Mouse (Mus musculus) erythroid progenitor cell, adult 5-6 weeks (primary cell): ENCODE data around the gene Slc1a7. TPM values are rescaled to one million over a fixed set of nuclear protein-coding genes. Genes with fewer than 3 reads are reported as not detected.

Source experiments
- ATAC-seq: replicated peaks from 2 replicates; pipeline ENCODE4 v1.8.0; 2016; ENCODE audit warnings: moderate number of reproducible peaks, mild to moderate bottlenecking, moderate TSS enrichment, inconsistent platforms; ENCODE audit not compliant: poor library complexity, low FRiP score, severe bottlenecking
- total RNA-seq, 2 experiments: library from RNA; stranded (forward) in 1 of 2; stranded (reverse) in 1 of 2; fragments of 150-400 nt in 1 of 2; fragments of 186-747, 209-891 nt in 1 of 2; gene quantifications; 2 replicates each; pipeline versions ENCODE4 v1.2.3 to v1.2.4; 2015 to 2017; ENCODE audit warnings: low replicate concordance in 2 of 2

Slc1a7 gene
- total RNA-seq, 2 experiments from 2014 or later, result not detected

DNA sequence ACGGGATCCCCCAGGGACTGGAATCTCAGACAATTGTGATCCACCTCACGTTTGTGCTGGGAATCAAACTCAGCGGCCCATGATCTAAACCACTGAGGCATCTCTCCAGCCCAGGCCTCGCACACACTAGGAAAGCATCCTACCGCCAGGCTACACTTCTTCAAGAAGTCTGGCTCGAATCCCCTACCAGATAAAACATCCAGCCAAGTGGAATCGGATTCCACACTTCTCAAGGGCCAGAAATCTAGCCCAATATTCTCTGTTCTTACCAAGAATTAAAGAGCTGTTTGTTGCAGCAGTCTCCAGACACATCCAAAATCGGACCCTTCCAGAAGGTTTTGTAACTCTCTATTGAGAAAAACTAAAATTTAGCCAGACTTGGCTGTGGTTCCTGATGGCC is 68.9 kb downstream of the Slc1a7 start:
- no peak for ATAC-seq

GRCm38 (mm10) chr4:108045136-108046107 is 77.3 kb downstream of the Slc1a7 start:
- no peak for ATAC-seq

DNA sequence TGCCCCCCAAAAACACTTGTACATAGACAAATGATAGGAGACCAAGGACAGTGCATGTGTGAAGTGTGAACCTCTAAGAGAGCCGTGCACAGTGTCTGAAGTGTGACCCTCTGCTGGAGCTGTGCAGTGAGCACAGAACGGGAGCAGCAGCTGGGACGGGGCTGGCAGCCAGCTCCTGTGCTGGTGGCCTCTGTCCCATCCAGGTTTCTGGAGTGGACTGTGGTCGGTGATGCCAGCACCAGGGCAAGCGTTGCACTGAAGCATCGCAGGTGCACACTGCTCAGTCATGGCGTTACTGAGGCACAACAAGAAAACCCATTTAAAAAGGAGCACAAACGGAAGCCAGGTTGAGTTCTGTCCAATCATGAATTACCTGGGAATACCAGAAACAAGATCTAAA is 78.0 kb downstream of the Slc1a7 start:
- no peak for ATAC-seq

GRCm38 (mm10) chr4:108051687-108052274 is 83.6 kb downstream of the Slc1a7 start:
- no peak for ATAC-seq

DNA sequence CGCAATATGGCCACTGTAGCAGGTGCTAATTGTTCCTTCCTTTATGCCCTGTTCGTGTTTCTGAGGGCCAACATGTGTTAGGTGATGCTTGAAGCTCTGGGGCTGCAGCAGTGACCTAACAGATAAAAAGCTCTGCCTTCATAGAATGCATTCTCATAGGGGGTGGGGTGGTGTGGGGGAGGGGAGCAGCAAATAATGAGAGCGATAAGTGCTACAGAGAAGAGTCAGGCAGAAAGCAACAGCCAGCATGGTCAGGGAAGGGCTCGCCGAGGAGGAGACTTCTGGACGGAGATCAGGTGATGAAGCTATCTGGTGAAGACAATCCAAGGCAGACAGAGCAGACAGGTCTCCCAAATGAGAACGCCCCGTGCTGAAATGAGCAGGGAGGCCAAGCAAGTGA is 84.5 kb downstream of the Slc1a7 start:
- ATAC-seq, result no peak

- ATAC-seq, result no peak
These were observed 87.7 kb downstream of the Slc1a7 start for GRCm38 (mm10) chr4:108055873-108056272.

DNA sequence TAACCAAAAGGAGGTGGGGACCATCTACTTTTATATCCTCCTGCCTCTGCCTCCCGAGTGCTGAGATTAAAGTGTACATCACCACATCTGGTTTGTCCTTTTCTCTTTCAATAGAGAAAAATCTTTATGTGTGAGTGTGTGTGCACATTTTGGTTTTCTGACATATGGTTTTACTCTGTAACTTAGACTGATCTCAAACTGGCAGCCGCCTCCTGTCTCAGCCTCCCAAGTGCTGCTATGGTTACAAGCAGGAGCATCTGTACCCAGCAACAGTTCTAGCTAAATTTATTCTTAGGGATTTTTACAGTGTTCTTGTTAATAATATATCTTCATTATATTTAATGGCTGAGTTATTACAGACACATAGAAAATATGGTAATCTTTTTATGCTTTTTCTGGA is 89.1 kb downstream of the Slc1a7 start:
- ATAC-seq, result no peak

DNA sequence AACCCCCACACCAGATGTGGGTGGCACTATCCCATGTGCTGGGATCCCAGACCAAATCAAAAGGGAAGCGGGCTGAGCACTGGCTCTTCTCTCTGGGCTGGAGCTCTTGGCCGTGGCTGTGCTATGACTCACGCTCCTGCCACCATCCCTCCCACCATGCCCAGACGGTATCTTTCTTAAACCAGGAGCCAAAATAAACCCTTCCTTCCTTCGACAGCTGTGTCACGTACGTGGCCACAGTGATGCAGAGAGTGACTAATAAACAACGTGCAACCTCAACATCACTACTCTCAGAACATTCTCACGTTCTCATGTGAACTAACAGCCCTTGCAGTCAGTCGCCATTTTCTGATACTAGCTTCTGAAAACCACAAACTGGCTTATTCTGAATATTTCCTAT is 90.0 kb downstream of the Slc1a7 start:
- ATAC-seq, result no peak

DNA sequence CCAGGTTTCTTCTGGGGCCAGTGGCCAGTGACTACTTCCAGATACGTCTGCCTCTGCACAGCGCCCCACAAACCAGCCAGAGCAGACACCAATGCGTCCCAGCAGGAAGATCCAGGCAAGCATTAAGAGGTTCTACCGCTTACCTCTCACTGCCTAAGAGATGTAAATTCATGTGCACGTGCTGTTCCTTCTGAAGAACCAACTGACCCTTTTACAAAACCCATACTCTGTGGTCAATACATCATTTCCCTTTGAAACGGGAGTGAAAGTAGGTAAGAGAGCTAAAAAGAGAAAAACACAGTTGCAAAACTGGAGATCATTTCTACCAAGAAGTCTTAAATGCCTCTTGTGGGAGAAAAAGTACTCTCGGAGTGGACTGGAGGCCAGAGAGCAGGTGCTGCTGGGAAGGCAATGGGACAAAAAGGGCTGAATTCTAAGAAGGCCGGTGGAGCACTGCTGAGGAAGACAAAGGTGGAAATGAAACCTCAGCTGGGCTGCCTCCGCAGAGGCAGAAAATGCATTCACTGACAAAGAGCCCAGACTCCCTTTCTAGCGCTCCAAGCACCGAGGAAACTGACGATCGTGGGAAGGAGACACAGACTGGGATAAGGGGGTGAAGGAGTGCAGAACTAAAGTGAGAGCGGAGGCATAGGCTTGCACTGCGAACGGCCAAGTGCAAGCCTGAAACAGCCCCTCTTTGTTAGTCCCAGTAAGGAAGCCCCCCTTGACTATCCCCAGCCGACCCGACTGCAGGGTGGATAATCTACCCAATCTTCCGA is 91.7 kb downstream of the Slc1a7 start:
- ATAC-seq, result no peak

GRCm38 (mm10) chr4:108060774-108061173 is 92.6 kb downstream of the Slc1a7 start:
- no peak for ATAC-seq

GRCm38 (mm10) chr4:108062524-108062923 is 94.4 kb downstream of the Slc1a7 start:
- ATAC-seq, result no peak

Other genes with a start within 250 kb of the Slc1a7 start
- gene Lrp8, start 166.1 kb upstream of the Slc1a7 start, total RNA-seq (2015; ENCODE audit: low replicate concordance), result 2.9 and 5.8 TPM in 2 replicates
- gene Lrp8, start 166.1 kb upstream of the Slc1a7 start, total RNA-seq (2017; ENCODE audit: low replicate concordance), result 3.7 and 8.5 TPM in 2 replicates
- 67.8 and 71.7 TPM in 2 replicates for gene Magoh, start 88.6 kb upstream of the Slc1a7 start, total RNA-seq (2015; ENCODE audit: low replicate concordance)
- gene Magoh, start 88.6 kb upstream of the Slc1a7 start, total RNA-seq (2017; ENCODE audit: low replicate concordance), result 51.1 and 55.3 TPM in 2 replicates
- 17.7 and 19.3 TPM in 2 replicates for gene 0610037L13Rik, start 78.5 kb upstream of the Slc1a7 start, total RNA-seq (2015; ENCODE audit: low replicate concordance)
- 3.9 and 10.7 TPM in 2 replicates for gene 0610037L13Rik, start 78.5 kb upstream of the Slc1a7 start, total RNA-seq (2017; ENCODE audit: low replicate concordance)
- 6.3 and 14.4 TPM in 2 replicates for gene Cpt2, start 44.7 kb upstream of the Slc1a7 start, total RNA-seq (2015; ENCODE audit: low replicate concordance)
- gene Cpt2, start 44.7 kb upstream of the Slc1a7 start, total RNA-seq (2017; ENCODE audit: low replicate concordance), result 18.5 and 19.1 TPM in 2 replicates
- gene Podn, start 128.1 kb downstream of the Slc1a7 start, total RNA-seq (2015; ENCODE audit: low replicate concordance), result not detected in 2 replicates
- gene Podn, start 128.1 kb downstream of the Slc1a7 start, total RNA-seq (2017; ENCODE audit: low replicate concordance), result 0.13 TPM in 1 of 2 replicates, not detected in the other
- 71.3 and 122 TPM in 2 replicates for gene Scp2, start 176.7 kb downstream of the Slc1a7 start, total RNA-seq (2015; ENCODE audit: low replicate concordance)
- 52.6 and 102 TPM in 2 replicates for gene Scp2, start 176.7 kb downstream of the Slc1a7 start, total RNA-seq (2017; ENCODE audit: low replicate concordance)
- gene Echdc2, start 197.1 kb downstream of the Slc1a7 start, total RNA-seq (2015; ENCODE audit: low replicate concordance), result 6.7 TPM in 1 of 2 replicates, not detected in the other
- gene Echdc2, start 197.1 kb downstream of the Slc1a7 start, total RNA-seq (2017; ENCODE audit: low replicate concordance), result not detected in 2 replicates
- gene Zyg11a, start 249.7 kb downstream of the Slc1a7 start, total RNA-seq (2015; ENCODE audit: low replicate concordance), result not detected in 2 replicates
- not detected in 2 replicates for gene Zyg11a, start 249.7 kb downstream of the Slc1a7 start, total RNA-seq (2017; ENCODE audit: low replicate concordance)